Mouse (Mus musculus): ENCODE measurements around the gene Cacng7. TPM values are rescaled to one million over a fixed set of nuclear protein-coding genes. Genes with fewer than 3 reads are reported as not detected.

Cacng7 gene
- total and polyA plus RNA-seq, 2 experiments from 2014 or later, result 0.15 to 4.0 TPM

DNA sequence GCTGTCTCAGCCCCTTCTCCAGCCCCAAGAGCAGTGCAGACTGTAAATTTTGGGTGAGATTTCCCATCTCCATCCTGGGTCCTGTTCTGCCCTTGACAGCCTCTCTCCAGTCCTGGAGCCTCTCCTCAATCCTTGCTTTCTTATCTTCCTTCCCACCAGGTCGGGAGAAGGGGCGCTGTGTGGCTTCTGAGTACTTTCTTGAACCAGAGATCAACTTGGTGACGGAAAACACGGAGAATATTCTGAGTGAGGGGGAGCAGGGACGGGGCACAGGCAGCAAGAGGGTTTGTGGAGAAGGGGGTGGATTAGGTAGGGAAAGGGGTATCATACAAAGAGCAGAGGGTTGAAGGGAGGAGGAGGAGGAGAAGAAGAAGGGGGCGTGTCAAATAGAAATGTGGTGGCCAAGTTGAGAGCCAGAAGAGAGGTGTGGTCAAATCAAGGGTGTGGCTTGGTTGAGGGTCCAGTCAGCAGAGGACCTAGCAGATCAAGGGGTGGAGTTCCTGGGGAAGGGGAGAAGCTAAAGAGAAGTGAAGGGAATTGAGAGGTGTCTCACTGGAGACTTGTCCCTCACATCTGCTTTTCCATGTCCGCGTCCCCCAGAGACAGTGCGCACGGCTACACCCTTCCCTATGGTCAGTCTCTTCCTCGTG, 5.7 kb downstream of the Cacng7 start:
- DNase-seq (ENCODE audit: low spot score) (no peak), ATAC-seq (ENCODE audit: insufficient read depth, low read depth) (no peak)
- WGBS, result 57% methylated on average over 11 of the region's 11 CpGs
- Histone ChIP-seq H3K4me3 (ENCODE audit: low read depth, low read length) (no peak overlapping the region), H3K4me2 (ENCODE audit: low read depth, low read length) (no peak overlapping the region), H3K27ac (ENCODE audit: low read depth) (no peak overlapping the region), H3K9ac (replicated peaks; ENCODE audit: low read depth, low read length) (no peak overlapping the region), H3K36me3 (replicated peaks; ENCODE audit: control insufficient read depth, insufficient read depth, low read length) (no peaks in the 10 kb centered on the region), H3K4me1 (ENCODE audit: control insufficient read depth, insufficient read depth) (no peaks in the 10 kb centered on the region), H3K27me3 (ENCODE audit: control insufficient read depth, insufficient read depth, low read length) (peaks cover 17% of the 10 kb centered on the region), H3K9me3 (replicated peaks; ENCODE audit: control insufficient read depth, low read length) (no peaks in the 10 kb centered on the region)
- TF ChIP-seq EP300 (IDR thresholded peaks at IDR 0.05; ENCODE audit: low read depth) (no peak), CTCF (IDR thresholded peaks at IDR 0.05; ENCODE audit: low read depth) (no peak)

DNA sequence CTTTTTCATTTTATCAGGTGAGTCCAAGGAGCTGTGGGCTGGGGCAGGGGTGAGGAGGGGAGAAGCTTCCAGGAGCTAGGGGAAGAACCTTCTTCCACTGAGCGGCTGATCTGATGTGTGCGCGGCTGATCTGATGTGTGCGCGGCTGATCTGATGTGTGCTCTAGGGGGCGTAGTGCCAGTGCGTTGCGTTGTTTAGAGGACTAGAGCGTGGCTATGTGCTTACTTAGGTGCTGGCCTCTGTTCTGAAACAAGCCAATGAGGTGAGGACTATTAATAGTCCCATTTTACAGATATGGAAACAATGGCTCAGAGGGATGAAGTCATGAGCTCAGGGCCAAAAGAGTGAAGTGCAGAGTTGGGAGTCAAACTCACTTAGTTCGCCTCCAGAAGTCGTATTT, 6.3 kb downstream of the Cacng7 start:
- Histone ChIP-seq H3K9ac (replicated peaks; ENCODE audit: low read depth, low read length) (no peak overlapping the region), H3K4me2 (ENCODE audit: low read depth, low read length) (no peak overlapping the region), H3K4me3 (ENCODE audit: low read depth, low read length) (no peak overlapping the region), H3K9me3 (replicated peaks; ENCODE audit: control insufficient read depth, low read length) (no peaks in the 10 kb centered on the region), H3K27ac (ENCODE audit: low read depth) (no peak overlapping the region), H3K27me3 (ENCODE audit: control insufficient read depth, insufficient read depth, low read length) (peaks cover 13% of the 10 kb centered on the region; the same call in 1 of the 2 replicates), H3K36me3 (replicated peaks; ENCODE audit: control insufficient read depth, insufficient read depth, low read length) (no peaks in the 10 kb centered on the region), H3K4me1 (ENCODE audit: control insufficient read depth, insufficient read depth) (no peaks in the 10 kb centered on the region)
- no peak for ATAC-seq (ENCODE audit: insufficient read depth, low read depth)
- no peak for TF ChIP-seq EP300 (IDR thresholded peaks at IDR 0.05; ENCODE audit: low read depth)
- TF ChIP-seq CTCF (IDR thresholded peaks at IDR 0.05; ENCODE audit: low read depth), result no peak
- 75% methylated on average over 11 of the region's 11 CpGs for WGBS
- no peak for DNase-seq (ENCODE audit: low spot score)

DNA sequence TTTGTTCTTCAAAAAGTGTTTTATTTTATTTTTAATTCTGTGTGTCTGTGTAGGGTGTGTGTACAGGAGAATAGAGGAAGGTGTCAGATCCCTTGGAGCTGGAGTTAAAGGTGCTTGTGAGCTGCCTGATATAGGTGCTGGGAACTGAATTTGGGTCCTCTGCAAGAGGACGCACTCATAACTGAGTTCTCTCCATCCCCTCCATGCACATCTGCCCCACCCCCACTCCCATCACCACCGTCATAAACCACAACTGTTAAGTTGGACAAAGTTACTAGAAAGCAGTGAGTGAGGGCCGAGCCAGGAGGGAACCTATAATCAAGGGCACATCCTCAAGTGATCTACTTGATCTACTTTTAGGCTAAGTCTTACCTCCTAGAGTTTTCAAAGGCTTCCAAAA, 11.1 kb downstream of the Cacng7 start:
- no peaks in the 10 kb centered on the region for H3K9me3 ChIP-seq (replicated peaks; ENCODE audit: control insufficient read depth, low read length)
- H3K4me1 ChIP-seq (ENCODE audit: control insufficient read depth, insufficient read depth), result no peaks in the 10 kb centered on the region
- no peak overlapping the region for H3K27ac ChIP-seq (ENCODE audit: low read depth)
- no peak for TF ChIP-seq EP300 (IDR thresholded peaks at IDR 0.05; ENCODE audit: low read depth)
- TF ChIP-seq CTCF (IDR thresholded peaks at IDR 0.05; ENCODE audit: low read depth), result no peak
- no peaks in the 10 kb centered on the region for H3K27me3 ChIP-seq (ENCODE audit: control insufficient read depth, insufficient read depth, low read length)
- no peak overlapping the region for H3K4me3 ChIP-seq (ENCODE audit: low read depth, low read length)
- ATAC-seq (ENCODE audit: insufficient read depth, low read depth), result no peak
- no peak overlapping the region for H3K9ac ChIP-seq (replicated peaks; ENCODE audit: low read depth, low read length)
- WGBS, result 91% methylated on average over 3 of the region's 3 CpGs
- no peaks in the 10 kb centered on the region for H3K36me3 ChIP-seq (replicated peaks; ENCODE audit: control insufficient read depth, insufficient read depth, low read length)
- no peak overlapping the region for H3K4me2 ChIP-seq (ENCODE audit: low read depth, low read length)
- no peak for DNase-seq (ENCODE audit: low spot score)

DNA sequence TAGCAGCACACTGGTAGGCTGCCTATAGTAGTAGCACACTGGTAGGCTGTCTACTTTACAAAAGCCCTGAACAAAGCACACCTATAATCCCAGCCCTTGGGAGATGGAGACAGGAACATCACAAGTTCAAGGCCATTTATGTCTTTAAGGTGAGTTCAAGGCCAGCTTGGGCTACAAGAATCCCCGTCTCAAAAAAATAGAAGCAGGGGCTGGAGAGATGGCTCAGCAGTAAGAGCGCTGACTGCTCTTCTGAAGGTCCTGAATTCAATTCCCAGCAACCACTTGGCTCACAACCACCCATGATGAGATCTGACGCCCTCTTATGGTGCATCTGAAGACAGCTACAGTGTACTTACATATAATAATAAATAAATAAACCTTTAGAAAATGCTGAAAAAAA, 12.5 kb downstream of the Cacng7 start:
- ATAC-seq (ENCODE audit: insufficient read depth, low read depth), result no peak
- TF ChIP-seq CTCF (IDR thresholded peaks at IDR 0.05; ENCODE audit: low read depth) (no peak), EP300 (IDR thresholded peaks at IDR 0.05; ENCODE audit: low read depth) (no peak)
- WGBS, result 83% methylated on average over 3 of the region's 3 CpGs
- Histone ChIP-seq H3K4me2 (ENCODE audit: low read depth, low read length) (no peak overlapping the region), H3K9me3 (replicated peaks; ENCODE audit: control insufficient read depth, low read length) (no peaks in the 10 kb centered on the region), H3K27ac (ENCODE audit: low read depth) (no peak overlapping the region), H3K4me3 (ENCODE audit: low read depth, low read length) (no peak overlapping the region), H3K27me3 (ENCODE audit: control insufficient read depth, insufficient read depth, low read length) (no peaks in the 10 kb centered on the region), H3K4me1 (ENCODE audit: control insufficient read depth, insufficient read depth) (no peaks in the 10 kb centered on the region), H3K36me3 (replicated peaks; ENCODE audit: control insufficient read depth, insufficient read depth, low read length) (no peaks in the 10 kb centered on the region), H3K9ac (replicated peaks; ENCODE audit: low read depth, low read length) (no peak overlapping the region)
- DNase-seq (ENCODE audit: low spot score), result no peak

DNA sequence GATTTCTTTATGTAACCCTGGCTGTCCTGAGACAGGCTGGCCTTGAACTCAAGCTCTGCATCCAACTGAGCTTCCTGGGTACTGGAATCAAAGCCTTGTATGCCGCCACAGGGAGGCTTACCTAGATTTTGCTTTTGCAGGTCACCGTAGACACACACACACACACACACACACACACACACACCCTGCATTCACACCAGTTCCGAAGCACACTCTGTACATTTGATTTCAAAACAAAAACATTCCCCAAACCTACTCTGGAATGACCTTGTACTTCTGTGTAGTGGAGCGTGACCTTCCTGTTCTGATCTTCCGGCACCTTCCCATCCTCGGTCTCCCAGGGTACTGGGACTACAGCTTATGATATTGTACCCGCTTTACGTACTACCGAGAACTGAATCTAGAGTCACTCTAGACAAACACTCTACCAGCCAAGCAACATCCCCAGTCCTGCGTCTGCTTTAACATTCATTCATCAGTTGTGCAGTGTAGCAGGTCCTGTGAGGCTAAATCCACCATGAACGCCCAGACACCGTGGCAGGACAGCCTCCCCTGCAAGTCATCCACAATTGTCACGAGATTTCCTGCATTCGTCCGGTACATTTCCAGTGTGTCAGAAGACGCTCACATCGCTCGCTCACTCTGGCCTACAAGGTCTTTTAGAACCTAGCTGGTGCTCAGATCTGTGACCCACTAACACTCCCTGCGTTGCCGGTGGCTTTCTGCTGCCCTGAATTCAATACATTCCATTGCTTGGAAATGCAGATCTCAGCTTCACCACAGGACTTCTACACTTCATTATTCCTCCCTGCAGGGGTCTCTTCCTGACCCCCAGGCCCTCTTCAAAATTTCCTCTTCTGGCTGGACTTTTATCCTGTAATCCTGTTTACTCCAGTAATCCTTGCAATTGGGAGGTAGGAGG, 14.9 kb downstream of the Cacng7 start:
- 50% methylated on average over 20 of the region's 20 CpGs for WGBS
- Histone ChIP-seq H3K27ac (ENCODE audit: low read depth) (no peak overlapping the region), H3K9ac (replicated peaks; ENCODE audit: low read depth, low read length) (no peak overlapping the region), H3K9me3 (replicated peaks; ENCODE audit: control insufficient read depth, low read length) (no peaks in the 10 kb centered on the region), H3K36me3 (replicated peaks; ENCODE audit: control insufficient read depth, insufficient read depth, low read length) (no peaks in the 10 kb centered on the region), H3K4me2 (ENCODE audit: low read depth, low read length) (no peak overlapping the region), H3K4me1 (ENCODE audit: control insufficient read depth, insufficient read depth) (no peaks in the 10 kb centered on the region), H3K27me3 (ENCODE audit: control insufficient read depth, insufficient read depth, low read length) (no peaks in the 10 kb centered on the region), H3K4me3 (ENCODE audit: low read depth, low read length) (no peak overlapping the region)
- TF ChIP-seq CTCF (IDR thresholded peaks at IDR 0.05; ENCODE audit: low read depth) (no peak), EP300 (IDR thresholded peaks at IDR 0.05; ENCODE audit: low read depth) (no peak)
- DNase-seq (ENCODE audit: low spot score), result no peak
- ATAC-seq (ENCODE audit: insufficient read depth, low read depth), result no peak
